Mouse (Mus musculus) ovary, adult 10 weeks (tissue): Measurements from ENCODE around the gene Lipi. TPM values are rescaled to one million over a fixed set of nuclear protein-coding genes. Genes with fewer than 3 reads are reported as not detected.

Experiments
- polyA plus RNA-seq: library from polyadenylated mRNA; stranded (reverse); fragments of 350-450 nt; fragmentation: Illumina TruSeq; extraction: RNeasy Lipid Tissue Mini Kit (QIAGEN cat#74804); gene quantifications from one replicate; pipeline ENCODE4 v1.2.3, GENCODE M21; 2014

Lipi gene
- not detected for polyA plus RNA-seq

GRCm38 (mm10) chr16:75585961-75586360 is at the start of gene Lipi:
Gene Lipi, minus strand, starts transcription at chr16:75586061.

GRCm38 (mm10) chr16:75592671-75593500 is 7.0 kb upstream of the Lipi start, which contains the start of gene Rbm11:
Gene Rbm11, plus strand, starts transcription at chr16:75592844.

Other genes starting within 250 kb of the Lipi start
- 1.2 TPM for gene Rbm11, start 6.8 kb upstream of the Lipi start, polyA plus RNA-seq
- gene Hspa13, start 181.0 kb upstream of the Lipi start, polyA plus RNA-seq = 207 TPM